Mouse (Mus musculus) hindbrain, embryonic 13.5 days (tissue): ENCODE measurements around the gene Klhl42. TPM values are rescaled to one million over a fixed set of nuclear protein-coding genes. Genes with fewer than 3 reads are reported as not detected.

Experiments
- ATAC-seq: fragments of 200-750 bp; cut with Nextera tagmentation; 2 replicates; pipeline ENCODE4 v1.8.0; 2017; ENCODE audit warnings: moderate TSS enrichment; ENCODE audit not compliant: low FRiP score
- H3K27ac ChIP-seq: fragments of 300-500 bp; sonication (generic); 2 replicates; pipeline ENCODE4 v1.5.1; 2015; ENCODE audit warnings: inconsistent platforms, mild to moderate bottlenecking, moderate library complexity
- H3K27me3 ChIP-seq: fragments of 300-500 bp; sonication (generic); 2 replicates; pipeline ENCODE4 v1.6.1; 2015; ENCODE audit warnings: mild to moderate bottlenecking, inconsistent platforms
- H3K36me3 ChIP-seq: fragments of 300-500 bp; sonication (generic); 2 replicates; pipeline ENCODE4 v1.6.1; 2015; ENCODE audit warnings: mild to moderate bottlenecking, inconsistent platforms
- H3K4me1 ChIP-seq: fragments of 300-500 bp; sonication (generic); replicated peaks from 2 replicates; pipeline ENCODE4 v1.6.1; 2015; ENCODE audit warnings: inconsistent platforms
- H3K4me2 ChIP-seq: fragments of 300-500 bp; sonication (generic); 2 replicates; pipeline ENCODE4 v1.6.1; 2015; ENCODE audit warnings: inconsistent platforms, mild to moderate bottlenecking, moderate library complexity
- H3K4me3 ChIP-seq: fragments of 300-500 bp; sonication (generic); 2 replicates; pipeline ENCODE4 v1.5.1; 2015; ENCODE audit warnings: mild to moderate bottlenecking, inconsistent platforms
- H3K9ac ChIP-seq: fragments of 300-500 bp; sonication (generic); 2 replicates; pipeline ENCODE4 v1.6.1; 2015; ENCODE audit warnings: mild to moderate bottlenecking, inconsistent platforms
- H3K9me3 ChIP-seq: fragments of 300-500 bp; sonication (generic); 2 replicates; pipeline ENCODE4 v1.6.1; 2016; ENCODE audit warnings: inconsistent platforms
- WGBS: fragments of 180-500 bp; shearing (Covaris S2); methylation state at CpG from one replicate; pipeline ENCODE4 v1.1.7; 2015; 5-methylcytosine and 5-hydroxymethylcytosine counted together
- polyA plus RNA-seq: library from polyadenylated mRNA; unstranded; fragments of >200 nt; fragmentation: Nextera tagmentation; extraction: Ambion mirVana; gene quantifications from 2 replicates; pipeline ENCODE4 v1.2.1, GENCODE M21; 2015

The Klhl42 gene
- polyA plus RNA-seq, 1 experiment from 2014 or later, result 6.0 TPM

DNA sequence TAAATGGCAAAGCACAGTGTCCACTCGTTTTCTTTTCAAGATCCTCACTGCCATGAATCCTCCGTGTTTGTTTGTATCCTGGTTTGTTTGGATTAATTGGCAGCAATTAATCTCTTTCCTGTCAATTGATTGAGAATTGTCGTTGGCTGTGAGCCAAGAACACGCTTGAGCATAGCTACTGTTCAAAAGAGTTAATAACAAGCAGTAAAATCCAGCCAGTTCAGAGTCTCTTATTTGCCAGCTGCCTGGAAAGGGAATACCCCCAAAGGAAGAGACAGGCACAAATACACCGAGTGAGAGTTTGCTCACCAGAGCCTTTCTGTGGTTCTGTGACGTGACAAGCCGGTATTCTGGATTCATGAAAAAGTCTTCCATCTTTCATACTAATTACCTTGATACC, 29.1 kb upstream of the Klhl42 start:
- H3K4me3 ChIP-seq, result no peak overlapping the region
- no peaks in the 10 kb centered on the region for H3K9me3 ChIP-seq
- ATAC-seq, result no peak; the same call in 1 of the 2 replicates
- WGBS, result 63% methylated on average over 7 of the region's 7 CpGs
- H3K36me3 ChIP-seq, result peaks cover 57% of the 10 kb centered on the region
- H3K4me1 ChIP-seq, result peaks cover 9% of the 10 kb centered on the region
- H3K27me3 ChIP-seq, result no peaks in the 10 kb centered on the region
- no peak overlapping the region for H3K27ac ChIP-seq
- H3K4me2 ChIP-seq, result no peak overlapping the region
- H3K9ac ChIP-seq, result no peak overlapping the region

DNA sequence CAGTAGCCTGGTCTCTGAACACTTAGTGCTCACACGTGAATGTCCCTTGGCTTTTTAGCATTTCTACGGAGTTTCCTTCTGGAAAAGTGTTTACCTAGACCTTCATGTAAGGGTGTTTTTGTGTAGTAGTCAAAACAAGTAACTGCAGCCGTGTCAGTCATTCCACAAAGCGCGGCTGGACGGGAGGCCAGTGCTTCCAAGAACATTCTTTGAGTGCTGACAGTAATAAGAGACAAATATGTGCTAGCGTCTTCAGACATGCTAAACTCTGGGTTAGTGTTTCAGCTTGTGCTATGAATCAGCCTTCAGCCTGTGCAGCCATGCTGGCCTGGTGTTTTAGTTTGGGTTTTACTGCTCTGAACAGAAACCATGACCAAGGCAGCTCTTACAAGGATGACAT, 28.5 kb upstream of the Klhl42 start:
- Histone ChIP-seq H3K9ac (no peak overlapping the region), H3K36me3 (peaks cover 64% of the 10 kb centered on the region), H3K4me2 (no peak overlapping the region), H3K27me3 (no peaks in the 10 kb centered on the region), H3K27ac (no peak overlapping the region), H3K4me1 (peaks cover 9% of the 10 kb centered on the region), H3K4me3 (no peak overlapping the region), H3K9me3 (no peaks in the 10 kb centered on the region)
- no peak for ATAC-seq
- WGBS, result 89% methylated on average over 7 of the region's 7 CpGs

DNA sequence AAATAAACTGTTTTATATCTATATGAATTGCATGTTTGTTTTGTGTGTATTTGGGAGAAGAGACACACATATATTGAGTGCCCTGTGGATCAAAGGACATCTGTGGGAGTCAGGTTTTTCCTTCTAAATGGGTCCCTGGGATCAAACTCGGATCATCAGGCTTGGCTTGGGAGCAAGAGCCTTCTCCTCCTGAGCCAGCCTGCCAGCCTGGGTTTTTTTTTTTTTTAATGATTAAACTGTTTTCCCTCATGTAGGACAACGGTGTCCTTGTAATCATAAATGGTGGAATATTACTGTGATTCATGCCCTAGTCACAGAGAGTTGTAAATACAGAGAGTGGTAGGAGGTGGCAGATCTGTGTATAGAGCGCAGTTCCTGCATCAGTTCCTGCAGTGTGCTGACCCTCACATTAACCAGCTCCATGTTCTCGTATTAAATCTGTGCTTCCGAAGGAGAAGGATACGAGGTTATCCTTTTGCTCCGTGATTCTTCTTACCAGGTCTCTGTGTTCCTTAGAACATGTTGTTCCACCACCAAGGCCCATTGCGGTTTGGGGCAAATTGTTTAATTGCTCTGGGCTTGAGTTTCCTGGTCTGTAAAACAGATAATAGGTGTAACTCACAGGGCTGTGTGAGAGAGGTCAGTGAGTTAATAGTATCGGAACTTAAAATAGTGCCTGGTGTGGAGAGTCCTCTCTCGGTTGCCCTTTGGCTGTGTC, 26.8 kb upstream of the Klhl42 start:
- Histone ChIP-seq H3K4me1 (peaks cover 9% of the 10 kb centered on the region), H3K9me3 (no peaks in the 10 kb centered on the region), H3K9ac (no peak overlapping the region), H3K36me3 (peaks cover 62% of the 10 kb centered on the region), H3K4me3 (no peak overlapping the region), H3K4me2 (no peak overlapping the region), H3K27ac (no peak overlapping the region), H3K27me3 (no peaks in the 10 kb centered on the region)
- ATAC-seq, result no peak
- 94% methylated on average over 10 of the region's 10 CpGs for WGBS

GRCm38 (mm10) chr6:147064944-147065261, 26.3 kb upstream of the Klhl42 start:
- Histone ChIP-seq H3K9ac (no peak overlapping the region), H3K27ac (no peak overlapping the region), H3K36me3 (peaks cover 59% of the 10 kb centered on the region), H3K4me3 (no peak overlapping the region), H3K9me3 (no peaks in the 10 kb centered on the region), H3K4me1 (peaks cover 9% of the 10 kb centered on the region), H3K27me3 (no peaks in the 10 kb centered on the region), H3K4me2 (no peak overlapping the region)
- WGBS, result 92% methylated on average over 6 of the region's 6 CpGs
- ATAC-seq, result no peak

GRCm38 (mm10) chr6:147075808-147076387, 15.3 kb upstream of the Klhl42 start:
- no peak overlapping the region for H3K4me2 ChIP-seq
- H3K36me3 ChIP-seq, result peaks cover 27% of the 10 kb centered on the region
- no peak overlapping the region for H3K9ac ChIP-seq
- H3K9me3 ChIP-seq, result no peaks in the 10 kb centered on the region
- no peaks in the 10 kb centered on the region for H3K27me3 ChIP-seq
- WGBS, result 50% methylated on average over 5 of the region's 5 CpGs
- no peaks in the 10 kb centered on the region for H3K4me1 ChIP-seq
- no peak for ATAC-seq
- H3K4me3 ChIP-seq, result no peak overlapping the region
- peak overlapping the region; percentile 14; the same call in 1 of the 2 replicates for H3K27ac ChIP-seq

- Histone ChIP-seq H3K4me1 (no peaks in the 10 kb centered on the region), H3K27me3 (no peaks in the 10 kb centered on the region), H3K9me3 (no peaks in the 10 kb centered on the region), H3K36me3 (peaks cover 17% of the 10 kb centered on the region), H3K4me3 (no peak overlapping the region), H3K9ac (no peak overlapping the region), H3K27ac (no peak overlapping the region), H3K4me2 (no peak overlapping the region)
- ATAC-seq, result no peak
- 73% methylated on average over 8 of the region's 8 CpGs for WGBS
Measured at GRCm38 (mm10) chr6:147076878-147077277, 14.3 kb upstream of the Klhl42 start.

DNA sequence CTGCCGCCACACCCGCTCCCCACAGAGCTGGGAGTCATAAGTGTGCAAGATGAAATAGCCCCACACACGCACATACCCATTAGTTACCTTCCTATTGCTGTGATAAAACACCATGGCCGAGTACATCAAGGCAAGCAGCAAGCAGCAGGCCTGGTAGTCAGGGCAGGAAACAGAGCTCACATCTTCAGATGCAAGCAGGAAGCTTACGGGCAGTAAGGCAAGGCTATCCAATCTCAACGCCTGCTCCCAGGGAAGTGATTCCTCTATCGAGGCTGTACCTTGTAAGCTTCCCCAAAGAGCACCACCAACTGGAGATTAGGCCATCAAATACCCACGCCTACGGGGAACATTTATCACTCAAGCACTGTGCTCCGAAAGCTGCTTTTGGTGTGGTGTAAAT, 11.3 kb upstream of the Klhl42 start:
- Histone ChIP-seq H3K9ac (no peak overlapping the region), H3K4me1 (no peaks in the 10 kb centered on the region), H3K4me3 (no peak overlapping the region), H3K36me3 (peaks cover 4% of the 10 kb centered on the region; the same call in 1 of the 2 replicates), H3K27me3 (no peaks in the 10 kb centered on the region), H3K27ac (no peak overlapping the region), H3K4me2 (no peak overlapping the region), H3K9me3 (no peaks in the 10 kb centered on the region)
- no peak for ATAC-seq
- 94% methylated on average over 10 of the region's 10 CpGs for WGBS

GRCm38 (mm10) chr6:147085398-147086040, 5.7 kb upstream of the Klhl42 start:
- 58% methylated on average over 7 of the region's 7 CpGs for WGBS
- H3K4me3 ChIP-seq, result no peak overlapping the region
- ATAC-seq, result no peak

GRCm38 (mm10) chr6:147086594-147087225, 4.5 kb upstream of the Klhl42 start, which contains the start of gene Mansc4:
Gene Mansc4, minus strand, starts transcription at chr6:147087032.
- Histone ChIP-seq H3K27me3 (0 out of 2 replicates have a peak, but pooled peaks cover 10% of the 10 kb centered on the region), H3K9me3 (no peaks in the 10 kb centered on the region), H3K9ac (peak within 1 kb of the TSS; percentile 58), H3K4me3 (peak within 1 kb of the TSS; percentile 27), H3K4me2 (peak within 1 kb of the TSS; percentile 56), H3K27ac (no peak within 1 kb of the TSS), H3K4me1 (peaks cover 19% of the 10 kb centered on the region), H3K36me3 (no peaks in the 10 kb centered on the region)
- WGBS, result 7% methylated on average over 20 of the region's 20 CpGs
- ATAC-seq, result no peak

More at GRCm38 (mm10) chr6:147085398-147086040, 5.7 kb upstream of the Klhl42 start:
- Histone ChIP-seq H3K36me3 (no peaks in the 10 kb centered on the region), H3K9ac (no peak overlapping the region), H3K27ac (no peak overlapping the region), H3K4me1 (peaks cover 15% of the 10 kb centered on the region), H3K4me2 (no peak overlapping the region), H3K9me3 (no peaks in the 10 kb centered on the region), H3K27me3 (0 out of 2 replicates have a peak, but pooled peaks cover 10% of the 10 kb centered on the region)

GRCm38 (mm10) chr6:147087736-147088135, 3.4 kb upstream of the Klhl42 start:
- Histone ChIP-seq H3K27me3 (0 out of 2 replicates have a peak, but pooled peaks cover 10% of the 10 kb centered on the region), H3K9ac (no peak overlapping the region), H3K4me1 (peaks cover 28% of the 10 kb centered on the region), H3K4me3 (no peak overlapping the region), H3K9me3 (no peaks in the 10 kb centered on the region), H3K4me2 (no peak overlapping the region), H3K36me3 (no peaks in the 10 kb centered on the region), H3K27ac (no peak overlapping the region)
- 36% methylated on average over 6 of the region's 7 CpGs for WGBS
- ATAC-seq, result no peak

- Histone ChIP-seq H3K4me2 (no peak overlapping the region), H3K9ac (no peak overlapping the region), H3K4me3 (no peak overlapping the region), H3K27me3 (0 out of 2 replicates have a peak, but pooled peaks cover 10% of the 10 kb centered on the region), H3K9me3 (no peaks in the 10 kb centered on the region), H3K27ac (no peak overlapping the region), H3K4me1 (peaks cover 34% of the 10 kb centered on the region), H3K36me3 (no peaks in the 10 kb centered on the region)
- ATAC-seq, result no peak
- 82% methylated on average over 3 of the region's 3 CpGs for WGBS
Measured at GRCm38 (mm10) chr6:147088517-147088916, 2.7 kb upstream of the Klhl42 start.

DNA sequence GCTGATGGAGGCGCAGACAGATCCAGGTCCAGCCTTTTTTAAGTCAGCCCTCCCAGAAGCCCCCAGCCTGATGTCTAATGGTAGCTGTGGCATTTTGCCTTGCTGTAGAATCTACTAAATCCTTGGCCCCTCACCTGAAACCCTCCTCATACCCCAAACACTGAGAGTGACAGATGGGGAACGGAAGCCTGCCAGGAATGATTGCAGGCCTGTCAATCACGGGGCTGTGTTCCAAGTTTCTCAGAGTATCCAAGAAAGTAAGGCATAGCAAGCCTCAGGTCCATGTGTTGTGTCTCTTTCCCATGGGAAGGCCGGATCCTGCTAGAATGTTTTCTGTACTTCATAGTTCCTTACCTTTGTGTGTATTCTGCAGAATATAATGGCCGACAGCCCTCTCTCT, 988 bp upstream of the Klhl42 start:
- peak overlapping the region; percentile 95 for H3K4me2 ChIP-seq
- 72% methylated on average over 5 of the region's 5 CpGs for WGBS
- no peaks in the 10 kb centered on the region for H3K9me3 ChIP-seq
- H3K9ac ChIP-seq, result peak overlapping the region; percentile 95
- H3K4me1 ChIP-seq, result peaks cover 47% of the 10 kb centered on the region
- H3K36me3 ChIP-seq, result no peaks in the 10 kb centered on the region
- 0 out of 2 replicates have a peak, but pooled peaks cover 10% of the 10 kb centered on the region for H3K27me3 ChIP-seq
- peak overlapping the region; percentile 80 for H3K4me3 ChIP-seq
- H3K27ac ChIP-seq, result peak overlapping the region; percentile 94
- no peak for ATAC-seq
